Mouse (Mus musculus) adrenal gland (tissue): ENCODE results near the gene Pnrc2.

Experiments used
- intact Hi-C: fragments of 180-260 bp; cut with DNase I; formaldehyde crosslinking; loops from one replicate; pipeline ENCODE4 v1.15.1; 2025
- long read RNA-seq, 2 experiments: library from polyadenylated mRNA; unstranded; transcript quantifications; one replicate each; pipeline ENCODE4 v2.0.0; 2020; ENCODE audit warnings: borderline replicate concordance in 1 of 2; ENCODE audit not compliant: insufficient replicate concordance in 1 of 2

The Pnrc2 gene
- long read RNA-seq, experiment 1, transcript Pnrc2-203 (2 exons, 171 nt): minor isoform, 5 of 77 reads
- long read RNA-seq, experiment 1, transcript Pnrc2-201 (3 exons, 1,919 nt): major isoform, 50 of 77 reads
- long read RNA-seq, experiment 1, transcript Pnrc2-202 (3 exons, 630 nt): minor isoform, 6 of 77 reads
- long read RNA-seq, experiment 1, partial matches to known transcripts: 0 of 77 reads
- long read RNA-seq, experiment 1, other reads (novel, unspliced or antisense): 16 of 77 reads
- long read RNA-seq, experiment 2, transcript Pnrc2-201 (3 exons, 1,919 nt): major isoform, 81 of 109 reads
- long read RNA-seq, experiment 2, partial matches to known transcripts: 1 of 109 reads
- long read RNA-seq, experiment 2, other reads (novel, unspliced or antisense): 20 of 109 reads

DNA sequence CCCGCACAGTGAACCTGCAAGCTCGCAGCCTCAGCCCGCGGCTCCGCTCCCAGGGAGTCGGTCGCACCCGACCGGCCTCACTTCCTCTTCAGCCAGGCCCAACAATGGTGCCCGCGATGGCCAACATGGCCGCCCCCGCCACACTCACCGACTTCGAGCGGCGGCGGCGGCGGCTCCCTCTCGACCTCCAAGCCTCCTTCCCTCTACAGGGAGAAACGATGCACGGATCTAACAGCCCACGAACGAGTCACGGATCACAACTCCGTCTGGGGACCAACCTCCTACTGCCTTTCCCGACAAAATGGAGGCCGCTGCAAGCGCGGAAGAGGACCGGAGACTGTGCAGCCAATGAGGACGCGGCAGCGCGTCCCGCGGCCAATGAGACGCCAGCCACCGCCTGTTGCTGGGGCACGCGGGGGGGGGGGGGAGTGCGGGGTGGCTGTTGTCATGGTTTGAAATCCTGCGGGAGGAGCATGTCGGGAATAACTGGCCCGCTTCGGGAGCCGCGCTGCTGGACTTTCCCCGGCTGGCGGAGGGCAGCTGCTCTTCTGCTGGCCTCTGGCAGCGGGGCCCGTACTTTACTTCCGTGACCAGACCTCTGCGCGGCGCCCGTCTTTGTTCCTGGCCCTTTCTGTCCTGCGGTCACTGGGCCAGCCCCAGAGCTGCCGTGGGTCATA, at the start of gene Pnrc2:
Gene Pnrc2 (minus strand): TSS at position 325 of the 677 bp plus-strand sequence.
- intact Hi-C loops: loop anchor here (2.0 kb wide), 1 partner anchor 17 kb away; no protein-coding TSS in a partner anchor

DNA sequence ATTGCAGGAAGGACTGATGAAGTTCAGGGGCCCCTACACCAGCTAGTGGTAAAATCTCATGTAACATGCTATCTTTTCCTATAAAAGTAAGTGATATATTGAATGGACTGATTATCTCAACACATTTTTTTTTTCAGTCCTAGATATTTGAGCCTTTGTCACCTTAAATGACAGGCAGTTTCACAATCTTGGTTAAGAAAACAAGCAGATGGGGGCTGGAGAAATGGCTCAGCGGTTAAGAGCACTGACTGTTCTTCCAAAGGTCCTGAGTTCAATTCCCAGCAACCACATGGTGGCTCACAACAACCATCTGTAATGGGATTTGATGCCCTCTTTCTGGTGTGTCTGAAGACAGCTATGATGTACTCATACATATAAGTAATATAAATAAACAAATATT, 48.5 kb upstream of the Pnrc2 start:
- intact Hi-C loops: loop anchor here (5.0 to 10.0 kb wide), 2 partner anchors 35 to 217 kb away; no protein-coding TSS in a partner anchor

DNA sequence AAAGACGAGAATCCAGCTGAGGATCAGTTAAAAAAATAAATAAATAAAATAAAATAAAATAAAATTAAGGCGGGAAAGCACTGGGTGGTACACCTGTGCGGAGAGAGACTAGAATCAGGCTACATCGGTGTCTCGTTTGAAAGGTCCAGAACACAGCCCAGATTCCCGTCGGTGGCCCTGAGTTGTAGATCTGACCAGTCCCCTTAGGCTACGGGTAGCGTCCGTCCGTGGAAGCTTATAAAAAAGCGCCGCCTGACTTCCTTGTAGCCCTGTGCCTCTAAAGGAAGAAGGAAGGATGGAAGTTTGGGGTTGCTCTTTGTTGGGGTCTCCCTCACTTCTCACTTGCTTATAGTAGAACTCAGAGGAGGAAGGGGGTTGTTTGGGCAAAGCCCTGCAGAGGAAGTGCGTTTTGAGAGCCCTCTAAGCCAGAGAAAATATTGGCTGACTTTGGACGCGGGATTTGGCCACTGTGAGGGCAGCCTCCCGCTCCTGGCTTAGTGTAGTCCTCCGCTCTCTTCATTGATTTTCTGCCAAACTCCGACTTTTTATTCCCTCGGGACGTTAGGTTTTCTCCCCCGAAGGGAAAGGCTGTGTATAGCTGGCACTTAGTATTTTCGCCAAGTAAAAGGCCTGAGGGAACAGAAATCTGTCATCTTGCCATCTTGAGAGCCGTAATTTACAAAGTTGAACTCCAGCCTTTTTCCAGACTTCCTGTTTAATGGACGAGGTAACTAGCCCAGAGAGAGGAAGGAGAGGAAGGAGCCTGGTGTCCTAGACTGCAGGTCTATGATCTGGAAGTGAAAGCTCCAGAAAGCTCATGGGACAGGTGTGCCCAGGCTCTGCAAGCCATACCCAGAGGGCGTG, 47.8 kb upstream of the Pnrc2 start:
- intact Hi-C loops: loop anchor here (5.0 to 10.0 kb wide), 2 partner anchors 34 to 217 kb away; no protein-coding TSS in a partner anchor

DNA sequence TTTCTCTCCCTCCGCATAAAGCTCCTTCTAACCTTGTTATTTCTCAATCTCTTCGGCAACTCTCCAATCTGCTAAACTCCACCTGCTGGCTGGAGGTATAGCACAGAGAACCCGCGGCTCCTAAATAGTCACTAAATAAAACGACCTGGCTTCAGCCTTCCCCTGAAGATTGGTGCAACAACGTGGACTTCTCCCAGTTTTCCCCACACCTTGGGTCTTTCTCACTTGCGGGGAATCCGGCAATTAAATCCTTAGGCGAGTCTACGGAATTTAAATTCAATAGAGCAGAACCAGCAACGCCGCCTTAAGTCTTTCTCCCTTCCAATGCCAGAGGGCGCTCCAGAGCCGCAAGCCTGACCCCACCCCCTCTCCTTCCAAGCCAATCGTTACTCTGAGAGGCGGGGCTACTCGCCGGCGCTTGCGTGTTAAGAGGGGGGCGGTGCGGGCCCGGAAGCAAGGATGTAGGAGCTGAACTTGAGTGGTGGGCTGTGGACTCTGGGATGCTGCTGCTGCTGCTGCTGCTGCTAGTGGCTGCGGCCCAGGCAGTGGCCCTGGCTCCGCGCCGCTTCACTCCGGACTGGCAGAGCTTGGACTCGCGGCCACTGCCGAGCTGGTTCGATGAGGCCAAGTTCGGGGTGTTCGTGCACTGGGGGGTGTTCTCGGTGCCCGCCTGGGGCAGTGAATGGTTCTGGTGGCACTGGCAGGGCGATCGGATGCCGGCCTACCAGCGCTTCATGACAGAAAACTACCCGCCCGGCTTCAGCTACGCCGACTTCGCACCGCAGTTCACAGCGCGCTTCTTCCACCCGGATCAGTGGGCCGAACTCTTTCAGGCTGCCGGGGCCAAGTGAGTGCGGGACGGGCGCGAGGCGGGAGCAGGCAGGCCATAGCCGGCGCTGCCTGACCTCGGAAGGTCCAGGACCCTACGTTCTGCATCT, 46.9 kb upstream of the Pnrc2 start, which contains the start of gene Fuca1:
Gene Fuca1 (plus strand): TSS at position 432 of the 938 bp plus-strand sequence.
- intact Hi-C loops: loop anchor here (5.0 to 10.0 kb wide), 2 partner anchors 33 to 216 kb away; no protein-coding TSS in a partner anchor

DNA sequence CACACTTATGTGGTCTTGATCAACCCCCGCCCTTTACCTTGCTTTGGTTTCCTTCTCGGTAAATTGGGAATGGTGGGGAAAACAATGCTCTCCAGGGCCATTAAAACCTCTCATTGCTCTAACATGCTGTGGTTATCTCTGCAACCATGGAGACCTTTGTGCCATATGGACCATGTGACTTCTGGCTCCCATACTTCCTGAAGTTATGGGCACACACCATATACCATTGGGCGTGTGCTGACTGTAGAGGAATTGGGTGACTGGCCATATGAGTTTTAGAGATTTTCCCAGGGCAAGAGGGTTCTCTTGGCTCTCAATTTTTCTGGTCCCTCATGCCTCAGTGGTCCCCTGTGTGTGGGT, 45.6 kb upstream of the Pnrc2 start:
- intact Hi-C loops: no loop called here

DNA sequence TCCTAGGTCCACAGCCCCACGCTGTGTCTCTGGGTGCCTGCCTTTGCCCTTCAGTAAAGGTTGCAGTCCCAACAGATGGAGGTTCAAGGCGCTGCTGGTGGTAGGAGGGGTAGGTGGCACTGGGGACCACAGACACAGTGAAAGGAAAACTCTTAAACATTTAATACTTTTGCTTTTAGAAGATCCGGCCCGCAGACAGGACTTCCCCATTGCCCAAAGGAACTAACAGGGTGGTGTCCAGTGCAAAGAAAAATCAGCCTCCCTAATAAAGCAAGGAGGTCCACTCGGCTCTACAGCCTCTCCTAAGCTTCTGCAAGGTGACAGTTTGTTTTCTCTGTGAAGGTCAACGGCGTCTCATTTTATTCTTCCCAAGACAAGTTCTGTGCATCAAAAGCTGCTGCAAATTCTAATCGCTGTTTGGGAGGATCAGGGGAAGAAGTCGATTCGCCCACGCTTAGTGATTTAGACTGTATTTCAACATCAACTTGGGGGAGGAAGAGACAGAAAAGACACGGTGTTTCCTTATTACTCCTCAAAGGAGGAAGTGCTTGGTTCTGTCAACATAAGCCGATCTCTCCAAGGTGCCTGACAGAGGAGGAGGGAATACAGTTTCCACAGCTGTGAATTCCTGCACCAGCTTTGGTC, 45.1 kb upstream of the Pnrc2 start:
- intact Hi-C loops: no loop called here

DNA sequence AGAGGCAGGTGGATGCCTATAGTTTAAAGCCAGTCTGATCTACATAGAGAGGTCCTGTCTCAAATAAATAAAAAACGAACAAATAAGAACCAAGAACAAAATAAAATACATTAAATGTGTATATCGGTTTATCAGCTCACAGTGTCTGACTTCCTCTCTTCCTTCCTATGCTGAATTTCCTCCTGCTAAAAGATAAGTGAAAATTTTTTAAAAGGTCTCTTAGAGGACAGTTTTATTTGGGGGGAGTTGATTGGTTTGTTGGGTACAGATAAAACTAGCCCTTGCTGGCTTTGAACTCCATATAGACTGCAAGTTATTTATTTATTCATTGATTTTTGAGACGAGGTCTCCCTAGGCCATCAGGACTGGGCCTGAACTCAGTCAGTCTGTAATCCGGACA, 39.8 kb upstream of the Pnrc2 start:
- intact Hi-C loops: no loop called here

DNA sequence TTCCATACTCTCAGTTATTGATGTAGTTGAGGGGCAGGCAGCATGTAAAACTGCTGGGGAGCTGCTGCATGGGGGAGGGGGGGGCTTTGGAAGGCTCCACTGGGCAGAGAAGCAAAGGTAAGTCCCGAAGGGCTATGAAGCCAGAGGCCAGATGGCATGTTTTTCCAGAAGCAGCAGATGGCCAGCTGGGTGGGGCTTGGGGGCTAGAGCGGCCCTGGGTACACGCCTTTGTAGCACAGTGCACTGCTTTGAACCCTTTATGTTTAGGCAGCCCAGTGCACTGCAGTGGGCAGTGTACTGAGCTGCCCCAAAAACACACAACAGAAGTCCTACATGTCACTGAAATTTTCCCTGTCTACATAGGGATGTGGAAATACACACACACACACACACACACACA, 39.2 kb upstream of the Pnrc2 start:
- intact Hi-C loops: no loop called here

DNA sequence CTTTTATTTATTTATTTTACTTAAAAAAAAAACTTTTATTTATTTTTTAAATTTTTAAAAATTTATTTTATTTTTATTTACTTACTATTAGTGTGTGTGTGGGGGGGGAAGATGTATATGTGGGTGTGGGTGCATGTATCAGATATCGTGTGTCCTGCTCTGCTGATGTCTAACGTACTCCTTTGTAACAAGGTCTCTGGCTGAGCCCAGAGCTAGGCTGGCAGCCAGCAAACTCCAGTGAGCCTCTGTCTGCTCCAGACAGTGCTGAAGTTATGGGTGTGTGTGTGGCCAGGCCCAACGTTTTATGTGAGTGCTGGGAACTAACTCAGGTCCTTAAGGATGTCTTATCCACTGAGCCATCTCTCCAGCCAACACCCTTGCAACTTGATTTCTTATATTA, 38.5 kb upstream of the Pnrc2 start:
- intact Hi-C loops: no loop called here

DNA sequence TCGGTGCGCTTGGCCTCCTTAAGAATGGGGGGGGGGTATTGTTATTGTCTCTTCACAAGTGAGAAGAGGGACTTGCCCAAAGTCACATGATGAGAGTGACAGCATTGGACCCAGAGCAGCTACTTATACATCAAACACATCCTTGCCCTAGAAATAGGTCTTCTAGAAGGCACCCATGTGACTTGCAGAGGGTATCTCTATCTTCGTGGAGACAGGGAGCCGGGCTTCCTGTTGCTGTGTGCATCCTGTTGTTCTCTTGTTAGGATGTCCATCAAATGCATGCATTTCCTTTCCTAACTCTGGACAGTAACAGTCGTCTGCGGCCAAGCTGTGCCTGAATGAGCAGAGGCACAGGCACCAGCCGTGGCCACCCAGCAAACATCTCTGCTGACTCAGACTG, 37.9 kb upstream of the Pnrc2 start:
- intact Hi-C loops: no loop called here

DNA sequence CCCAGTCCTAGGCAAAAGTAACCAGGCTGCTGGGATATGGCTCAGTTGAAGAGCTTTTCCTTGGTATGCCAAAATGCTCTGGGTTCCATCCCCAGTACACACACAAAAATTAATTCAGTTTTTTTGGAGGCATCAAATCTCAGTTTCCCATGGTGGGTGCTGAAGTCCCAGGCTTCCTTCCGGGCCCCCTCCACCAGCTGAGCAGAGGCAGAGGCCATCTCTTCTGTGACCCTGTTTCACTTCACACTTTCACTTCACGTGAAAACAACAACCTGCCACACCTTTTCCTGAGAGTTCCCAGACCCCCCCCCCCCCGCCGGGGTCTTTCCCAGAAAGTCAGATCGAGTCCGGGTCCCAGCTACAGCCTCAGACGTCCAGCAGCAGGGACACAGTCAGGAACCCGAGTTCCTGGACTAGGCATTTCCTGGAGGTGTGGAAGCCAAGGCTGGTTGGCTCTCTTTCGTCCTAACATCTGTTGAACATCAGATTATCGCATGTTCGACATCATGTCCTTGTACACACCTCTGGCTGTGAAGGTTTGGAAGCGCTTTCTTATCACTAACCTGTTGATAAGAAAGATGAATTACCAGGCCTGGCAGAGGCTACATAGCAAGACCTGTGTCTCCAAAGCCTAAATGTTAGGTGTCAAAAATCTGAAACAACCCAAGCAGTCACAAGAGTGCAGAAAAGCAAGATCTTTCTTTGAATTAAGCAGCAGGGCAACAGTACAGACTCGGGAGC, 35.8 kb upstream of the Pnrc2 start:
- intact Hi-C loops: no loop called here

DNA sequence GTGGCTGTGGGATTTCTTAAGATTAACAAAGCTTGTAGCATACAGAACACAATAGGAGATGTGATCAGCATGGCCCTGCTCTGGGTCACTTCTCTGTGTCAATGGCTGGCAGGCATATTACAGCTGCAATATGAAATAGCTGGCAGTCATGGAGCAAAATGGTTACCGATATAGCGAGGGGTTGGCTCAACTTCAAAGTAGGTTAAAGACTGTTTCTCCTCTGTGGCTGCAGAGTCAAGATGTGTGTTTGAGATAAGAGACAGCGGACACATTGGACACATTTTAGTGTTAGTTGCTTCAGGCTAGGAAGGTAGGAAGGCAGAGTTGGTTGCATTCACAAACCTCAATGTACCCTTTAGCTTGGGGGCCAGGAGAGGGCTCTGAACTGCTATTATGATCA, 33.0 kb upstream of the Pnrc2 start:
- intact Hi-C loops: no loop called here

DNA sequence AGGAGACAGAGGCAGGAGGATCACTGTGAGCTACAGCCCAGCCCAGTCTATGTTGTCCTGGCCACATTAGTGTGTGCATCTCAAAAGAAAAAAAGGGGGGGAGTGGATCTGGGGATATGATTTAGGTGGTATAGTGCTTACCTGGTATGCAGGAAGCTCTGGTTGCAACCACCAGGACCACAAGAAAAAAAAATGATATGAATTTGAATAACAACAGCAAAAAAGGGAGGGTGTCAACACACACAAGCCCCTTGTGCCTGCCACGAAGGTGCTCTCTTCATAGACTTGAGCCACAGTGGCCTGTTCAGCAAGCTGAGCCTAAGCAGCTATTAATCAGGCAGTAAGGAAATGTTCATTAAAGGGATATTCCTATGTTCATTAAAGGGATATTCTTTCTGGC, 31.2 kb upstream of the Pnrc2 start:
- intact Hi-C loops: no loop called here

DNA sequence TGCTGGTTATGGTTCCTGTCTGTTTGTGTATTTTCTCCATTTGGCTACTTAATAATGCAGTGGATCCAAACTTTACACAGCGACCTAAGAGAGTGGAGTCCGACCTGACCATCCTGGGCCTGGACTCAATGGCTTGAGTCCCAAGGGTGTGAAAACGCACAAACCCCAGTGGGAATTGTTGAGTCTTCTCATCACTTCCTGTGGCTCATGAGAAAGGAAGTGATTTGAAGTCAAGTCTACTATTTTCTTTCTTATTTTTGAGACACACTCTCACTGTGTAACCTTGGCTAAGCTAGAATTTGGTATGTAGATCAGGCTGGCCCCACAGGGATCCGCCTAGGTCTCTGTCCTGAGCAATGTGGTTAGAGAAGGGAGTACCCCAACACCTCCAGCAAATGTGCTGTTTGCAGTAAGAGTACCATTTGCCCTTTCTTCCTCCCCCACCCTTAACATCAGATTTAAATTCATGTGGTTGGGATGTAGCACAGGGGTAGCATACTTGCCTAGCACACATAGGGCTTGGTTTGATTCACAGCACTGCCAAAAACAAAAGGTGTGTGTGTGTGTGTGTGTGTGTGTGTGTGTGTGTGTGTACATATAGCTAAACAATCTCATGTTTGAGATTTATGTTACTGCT, 29.1 kb upstream of the Pnrc2 start:
- intact Hi-C loops: no loop called here

DNA sequence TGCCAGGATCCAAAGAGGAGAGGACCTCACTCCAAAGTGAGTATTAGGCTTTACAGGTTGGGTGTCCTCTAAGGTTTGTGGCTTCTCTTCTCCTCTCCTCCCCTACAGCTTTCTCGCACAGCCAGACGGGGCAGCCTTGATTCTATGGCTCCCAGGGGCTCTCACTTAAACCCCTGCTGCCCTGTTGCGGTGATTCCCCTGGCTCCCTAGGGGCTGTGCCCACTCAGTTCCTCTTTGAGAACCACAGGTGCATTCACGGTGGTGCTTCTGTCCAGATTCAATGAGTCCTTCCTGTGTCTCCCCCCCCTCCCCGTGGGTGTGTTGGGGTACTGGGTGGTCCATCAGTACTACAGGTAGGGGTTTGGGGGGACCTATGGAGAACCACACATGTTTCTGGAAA, 26.4 kb upstream of the Pnrc2 start:
- intact Hi-C loops: no loop called here

DNA sequence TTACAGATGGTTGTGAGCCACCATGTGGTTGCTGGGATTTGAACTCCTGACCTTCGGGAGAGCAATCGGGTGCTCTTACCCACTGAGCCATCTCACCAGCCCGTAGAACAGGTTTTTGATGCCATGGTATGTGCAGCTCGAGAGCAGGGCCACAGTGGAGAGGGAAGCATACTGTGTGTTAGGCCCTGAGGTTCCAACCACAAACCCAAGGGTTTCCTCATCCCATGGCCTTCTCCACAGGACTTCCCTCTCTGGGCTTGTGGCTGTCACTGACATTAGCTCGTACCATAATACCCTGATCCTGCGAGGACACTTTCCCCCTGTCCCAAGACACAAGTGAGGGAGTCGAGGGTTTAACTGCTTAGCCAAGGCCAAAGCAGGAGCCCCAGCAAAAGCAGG, 25.4 kb upstream of the Pnrc2 start:
- intact Hi-C loops: no loop called here

DNA sequence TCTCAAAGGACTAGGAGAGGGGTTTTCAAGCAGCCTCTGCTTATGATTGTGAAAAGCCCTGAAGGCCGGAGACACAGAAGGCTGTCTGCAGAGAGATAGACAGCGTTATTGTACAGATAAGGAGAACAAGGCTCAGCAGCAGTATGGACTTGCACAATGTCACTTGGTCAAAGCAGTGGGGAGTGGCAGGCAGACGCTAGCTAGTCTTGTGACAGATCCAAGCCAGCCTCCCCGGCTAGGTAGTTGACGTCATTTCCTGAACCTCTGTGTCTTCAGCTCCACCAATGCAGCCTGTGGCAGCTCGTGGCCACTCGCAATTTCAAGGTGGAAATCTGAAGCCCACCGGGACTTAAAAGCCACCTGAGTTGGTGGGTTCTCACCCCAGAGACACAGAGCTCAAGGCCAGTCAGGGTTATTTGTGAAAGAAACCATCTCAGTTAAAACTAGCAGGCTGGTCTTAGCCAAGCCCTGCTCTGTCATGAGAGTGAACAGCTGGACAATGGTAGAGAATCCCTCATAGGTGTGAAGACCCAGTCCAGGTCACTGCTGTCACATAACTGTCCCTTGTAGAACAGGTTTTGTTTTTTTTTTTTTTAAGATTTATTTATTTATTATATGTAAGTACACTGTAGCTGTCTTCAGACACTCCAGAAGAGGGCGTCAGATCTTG, 24.9 kb upstream of the Pnrc2 start:
- intact Hi-C loops: no loop called here

DNA sequence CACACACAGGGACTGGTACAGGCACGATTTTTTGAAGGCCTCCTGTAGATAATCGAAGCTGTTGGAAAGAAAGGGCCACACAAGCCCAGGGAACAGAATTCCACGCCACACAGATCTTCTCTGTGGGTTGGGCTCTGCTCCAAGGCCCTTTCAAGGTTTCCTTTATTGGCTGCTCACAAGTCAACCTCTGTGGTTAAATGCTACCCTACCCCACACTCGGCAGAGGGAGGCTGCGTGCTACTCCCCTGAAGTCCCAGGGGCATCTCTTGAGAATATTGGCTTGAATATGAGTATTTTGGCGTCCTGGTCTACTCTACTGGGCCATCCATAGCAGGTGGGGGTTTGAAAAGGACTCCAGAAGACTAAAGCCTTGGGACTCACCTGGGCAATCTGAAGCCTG, 22.5 kb upstream of the Pnrc2 start:
- intact Hi-C loops: no loop called here
